Comparison of ENCODE assay signal across 15 mouse cellular contexts in genomic region chr14:105664671-105665198, GRCm38 (mm10).
DNase-seq lines count a peak whose midpoint lies in the region; ATAC-seq and TF ChIP-seq lines count a peak whose summit lies in the region.
"Had no signal": no experiment of that assay in that cellular context is flagged by ENCODE, and none has a peak within 500 bp of the region (broad histone marks: within the 10 kb centered on the region; RNA-seq: fewer than 3 reads in every experiment).

No protein-coding gene starts in this region.

- no peaks in the 10 kb centered on the region for H3K36me3 ChIP-seq in hindbrain, embryonic 13.5 days
- no peaks in the 10 kb centered on the region for H3K36me3 ChIP-seq in hindbrain, embryonic 11.5 days (ENCODE audit: control insufficient read depth, insufficient read depth, low read length)
- H3K36me3 ChIP-seq in forebrain, embryonic 12.5 days (replicated peaks), result no peaks in the 10 kb centered on the region
- no peaks in the 10 kb centered on the region for H3K36me3 ChIP-seq in midbrain, embryonic 12.5 days
- H3K36me3 ChIP-seq: embryonic facial prominence, embryonic 10.5 days; G1E; intestine, embryonic 15.5 days; limb, embryonic 10.5 days had no signal

- H3K27ac ChIP-seq in hindbrain, embryonic 13.5 days, result peak overlapping the region; percentile 44; the same call in 1 of the 2 replicates
- no peak overlapping the region for H3K27ac ChIP-seq in hindbrain, embryonic 11.5 days (ENCODE audit: low read depth, low read length)
- no peak overlapping the region for H3K27ac ChIP-seq in forebrain, embryonic 12.5 days
- peak overlapping the region; percentile 20; the same call in 1 of the 2 replicates for H3K27ac ChIP-seq in midbrain, embryonic 12.5 days (replicated peaks)
- H3K27ac ChIP-seq in gastrocnemius, adult 2 months, result no peak overlapping the region
- H3K27ac ChIP-seq: embryonic facial prominence, embryonic 10.5 days; intestine, embryonic 15.5 days; limb, embryonic 10.5 days had no signal

- H3K4me1 ChIP-seq in hindbrain, embryonic 13.5 days (replicated peaks), result peaks cover 13% of the 10 kb centered on the region
- H3K4me1 ChIP-seq in hindbrain, embryonic 11.5 days (replicated peaks; ENCODE audit: control insufficient read depth, insufficient read depth, low read length), result no peaks in the 10 kb centered on the region
- peaks cover 14% of the 10 kb centered on the region for H3K4me1 ChIP-seq in forebrain, embryonic 12.5 days
- H3K4me1 ChIP-seq in midbrain, embryonic 12.5 days, result peaks cover 18% of the 10 kb centered on the region; the same call in 1 of the 2 replicates
- H3K4me1 ChIP-seq: intestine, embryonic 15.5 days had no signal

- DNase-seq in hindbrain, embryonic 11.5 days (ENCODE audit: low spot score), result no peak
- peak; percentile 11 for DNase-seq in 3134 (ENCODE audit: extremely low read depth, insufficient read length, low spot score)
- DNase-seq in gastrocnemius, adult 2 months, result no peak
- DNase-seq in thymus, postnatal 0 days (ENCODE audit: low spot score), result no peak
- DNase-seq in left cerebral cortex, adult 8-10 months (ENCODE audit: low spot score in 2 of 2), result no peak
- DNase-seq: B cell, adult 2 months; gastrocnemius, postnatal 36 days; thymus, adult 18-20 months had no signal

- H3K9ac ChIP-seq in hindbrain, embryonic 13.5 days, result no peak overlapping the region
- H3K9ac ChIP-seq in hindbrain, embryonic 11.5 days (ENCODE audit: low read depth, low read length), result no peak overlapping the region
- H3K9ac ChIP-seq in forebrain, embryonic 12.5 days, result no peak overlapping the region
- no peak overlapping the region for H3K9ac ChIP-seq in midbrain, embryonic 12.5 days (replicated peaks)
- H3K9ac ChIP-seq: intestine, embryonic 15.5 days had no signal

- no peaks in the 10 kb centered on the region for H3K27me3 ChIP-seq in hindbrain, embryonic 13.5 days
- no peaks in the 10 kb centered on the region for H3K27me3 ChIP-seq in hindbrain, embryonic 11.5 days (ENCODE audit: control insufficient read depth, insufficient read depth, low read length)
- H3K27me3 ChIP-seq in forebrain, embryonic 12.5 days, result 0 out of 2 replicates have a peak, but pooled peaks cover 4% of the 10 kb centered on the region
- H3K27me3 ChIP-seq in midbrain, embryonic 12.5 days, result no peaks in the 10 kb centered on the region
- H3K27me3 ChIP-seq: intestine, embryonic 15.5 days had no signal

- ATAC-seq in hindbrain, embryonic 13.5 days (ENCODE audit: low FRiP score), result no peak; the same call in 1 of the 2 replicates
- no peak for ATAC-seq in hindbrain, embryonic 11.5 days (ENCODE audit: low FRiP score)
- peak; percentile 52; the same call in 1 of the 2 replicates for ATAC-seq in forebrain, embryonic 12.5 days (ENCODE audit: low FRiP score)
- peak; percentile 56; the same call in 1 of the 2 replicates for ATAC-seq in midbrain, embryonic 12.5 days (ENCODE audit: low FRiP score, low read depth)
- ATAC-seq: intestine, embryonic 15.5 days had no signal

- no peak for TF ChIP-seq CTCF in gastrocnemius, adult 2 months (IDR thresholded peaks at IDR 0.05)

- H3K9me3 ChIP-seq in hindbrain, embryonic 13.5 days, result no peaks in the 10 kb centered on the region
- no peaks in the 10 kb centered on the region for H3K9me3 ChIP-seq in hindbrain, embryonic 11.5 days (ENCODE audit: control insufficient read depth, low read length)
- no peaks in the 10 kb centered on the region for H3K9me3 ChIP-seq in forebrain, embryonic 12.5 days
- no peaks in the 10 kb centered on the region for H3K9me3 ChIP-seq in midbrain, embryonic 12.5 days
- H3K9me3 ChIP-seq: embryonic facial prominence, embryonic 10.5 days; intestine, embryonic 15.5 days; limb, embryonic 10.5 days had no signal

- H3K4me3 ChIP-seq in hindbrain, embryonic 13.5 days, result no peak overlapping the region
- no peak overlapping the region for H3K4me3 ChIP-seq in hindbrain, embryonic 11.5 days (ENCODE audit: low read depth, low read length)
- no peak overlapping the region for H3K4me3 ChIP-seq in forebrain, embryonic 12.5 days (replicated peaks)
- H3K4me3 ChIP-seq in midbrain, embryonic 12.5 days, result no peak overlapping the region
- no peak overlapping the region for H3K4me3 ChIP-seq in gastrocnemius, adult 2 months
- H3K4me3 ChIP-seq: embryonic facial prominence, embryonic 10.5 days; intestine, embryonic 15.5 days; limb, embryonic 10.5 days had no signal

- intact Hi-C loops in gastrocnemius, adult 2 months (cut with DNase I), result no loop called here

- 58% methylated on average over 7 of the region's 7 CpGs for WGBS in hindbrain, embryonic 13.5 days
- 83% methylated on average over 7 of the region's 7 CpGs for WGBS in hindbrain, embryonic 11.5 days
- 31% methylated on average over 7 of the region's 7 CpGs for WGBS in forebrain, embryonic 12.5 days
- 64% methylated on average over 7 of the region's 7 CpGs for WGBS in midbrain, embryonic 12.5 days

- H3K4me2 ChIP-seq in hindbrain, embryonic 13.5 days, result no peak overlapping the region
- H3K4me2 ChIP-seq in hindbrain, embryonic 11.5 days (replicated peaks; ENCODE audit: low read depth, low read length), result no peak overlapping the region
- no peak overlapping the region for H3K4me2 ChIP-seq in forebrain, embryonic 12.5 days
- H3K4me2 ChIP-seq in midbrain, embryonic 12.5 days (replicated peaks), result no peak overlapping the region
- H3K4me2 ChIP-seq: intestine, embryonic 15.5 days had no signal

Comparison
In these comparisons a context has a peak if more than half of its experiments do, and no peak if none do; other contexts are left out.
1. H3K27ac ChIP-seq: peak in hindbrain, embryonic 13.5 days (single experiment) and midbrain, embryonic 12.5 days (single experiment); none in hindbrain, embryonic 11.5 days (single experiment), forebrain, embryonic 12.5 days (single experiment) and gastrocnemius, adult 2 months (single experiment).
2. ATAC-seq: peak in forebrain, embryonic 12.5 days (single experiment) and midbrain, embryonic 12.5 days (single experiment); none in hindbrain, embryonic 13.5 days (single experiment) and hindbrain, embryonic 11.5 days (single experiment).